Mouse (Mus musculus): ENCODE measurements around the gene Gpr50.

Gene Gpr50

GRCm38 (mm10) chrX:71663374-71663773, at the start of gene Gpr50:
TSS of gene Gpr50 (plus strand) at chrX:71663667.
- DNase-seq (ENCODE audit: low read depth in 2 of 2, low spot score in 2 of 2): no peak

- peak in 1 of 2 experiments; percentile 5 for DNase-seq (ENCODE audit: low read depth in 2 of 2, low spot score in 2 of 2)
These were observed 41.2 kb upstream of the Gpr50 start for GRCm38 (mm10) chrX:71622286-71622685.

- DNase-seq (ENCODE audit: low read depth in 2 of 2, low spot score in 2 of 2): peak in 1 of 2 experiments; percentile 27
These were observed 39.6 kb upstream of the Gpr50 start for GRCm38 (mm10) chrX:71623843-71624242.

- DNase-seq (ENCODE audit: low read depth in 2 of 2, low spot score in 2 of 2): peak; percentile 21 to 44
These were observed 35.2 kb upstream of the Gpr50 start for GRCm38 (mm10) chrX:71628306-71628705.

- no peak for DNase-seq (ENCODE audit: low read depth in 2 of 2, low spot score in 2 of 2)
These were observed 32.8 kb upstream of the Gpr50 start for GRCm38 (mm10) chrX:71630709-71631108.

- no peak for DNase-seq (ENCODE audit: low read depth in 2 of 2, low spot score in 2 of 2)
These were observed 32.3 kb upstream of the Gpr50 start for GRCm38 (mm10) chrX:71631130-71631529.

- DNase-seq (ENCODE audit: low read depth in 2 of 2, low spot score in 2 of 2): peak; percentile 0 to 4
These were observed 15.5 kb upstream of the Gpr50 start for GRCm38 (mm10) chrX:71647958-71648357.

- DNase-seq (ENCODE audit: low read depth in 2 of 2, low spot score in 2 of 2): no peak
These were observed 15.0 kb upstream of the Gpr50 start for GRCm38 (mm10) chrX:71648434-71648833.

- no peak for DNase-seq (ENCODE audit: low read depth in 2 of 2, low spot score in 2 of 2)
These were observed 14.5 kb upstream of the Gpr50 start for GRCm38 (mm10) chrX:71648848-71649454.

GRCm38 (mm10) chrX:71649993-71650392, 13.5 kb upstream of the Gpr50 start:
- no peak for DNase-seq (ENCODE audit: low read depth in 2 of 2, low spot score in 2 of 2)

GRCm38 (mm10) chrX:71661794-71662193, 1.7 kb upstream of the Gpr50 start:
- no peak for DNase-seq (ENCODE audit: low read depth in 2 of 2, low spot score in 2 of 2)

GRCm38 (mm10) chrX:71663871-71664687, 612 bp downstream of the Gpr50 start:
- no peak for DNase-seq (ENCODE audit: low read depth in 2 of 2, low spot score in 2 of 2)

- no peak for DNase-seq (ENCODE audit: low read depth in 2 of 2, low spot score in 2 of 2)
These were observed 1.2 kb downstream of the Gpr50 start for GRCm38 (mm10) chrX:71664688-71665026.

- no peak for DNase-seq (ENCODE audit: low read depth in 2 of 2, low spot score in 2 of 2)
These were observed 6.8 kb downstream of the Gpr50 start for GRCm38 (mm10) chrX:71670254-71670653.

GRCm38 (mm10) chrX:71700817-71701469, 37.5 kb downstream of the Gpr50 start:
- DNase-seq (ENCODE audit: low read depth in 2 of 2, low spot score in 2 of 2): no peak
